21 mouse cellular contexts compared by ENCODE assay signal in the genomic region with DNA sequence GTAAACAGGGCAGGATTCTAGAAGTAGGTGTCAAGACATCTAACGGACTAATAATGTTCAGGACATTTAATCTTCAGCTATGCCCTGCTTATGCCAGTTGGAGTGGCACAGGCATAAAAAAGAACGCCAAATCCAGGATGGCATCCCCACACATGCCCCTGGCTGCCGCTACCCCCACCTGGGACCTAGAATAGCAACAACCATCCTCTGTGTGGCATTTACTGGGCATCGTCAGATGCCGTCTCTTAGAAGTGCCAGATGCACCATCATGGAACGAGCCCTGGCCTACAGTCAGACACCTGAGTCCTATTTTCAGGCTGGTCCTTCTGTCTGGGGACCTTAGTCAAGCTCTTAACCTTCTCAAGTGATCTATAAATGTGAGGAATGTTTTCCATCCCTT. TPM values are rescaled to one million over a fixed set of nuclear protein-coding genes. Genes with fewer than 3 reads are reported as not detected.
A peak's percentile ranks its signal among the peaks of the same experiment; 100 is the strongest.
DNase-seq lines count a peak whose midpoint lies in the region; ATAC-seq lines count a peak whose summit lies in the region.
"Had no signal": no experiment of that assay in that cellular context is flagged by ENCODE, and none has a peak within 500 bp of the region (broad histone marks: within the 10 kb centered on the region; RNA-seq: fewer than 3 reads in every experiment).

No protein-coding gene starts in this region.

- H3K9ac ChIP-seq in intestine, embryonic 16.5 days (ENCODE audit: low read depth, low read length): no peak overlapping the region
- H3K9ac ChIP-seq: embryonic facial prominence, embryonic 13.5 days; limb, embryonic 12.5 days; liver, embryonic 13.5 days; midbrain, embryonic 13.5 days had no signal

- H3K9me3 ChIP-seq in intestine, embryonic 16.5 days (ENCODE audit: control insufficient read depth, low read length): no peaks in the 10 kb centered on the region
- H3K9me3 ChIP-seq: embryonic facial prominence, embryonic 13.5 days; limb, embryonic 12.5 days; liver, embryonic 13.5 days; midbrain, embryonic 13.5 days had no signal

- intact Hi-C loops in left cerebral cortex, postnatal 4 days (cut with DNase I): loop anchor here (5.0 to 10.0 kb wide), 2 partner anchors 143 to 214 kb away; no protein-coding TSS in a partner anchor
- intact Hi-C loops in left cerebral cortex, postnatal 36 days (cut with DNase I): loop anchor here (5.0 to 10.0 kb wide), 2 partner anchors 122 to 216 kb away; no protein-coding TSS in a partner anchor

- peak; percentile 68 for DNase-seq in gastrocnemius, adult 18-20 months (ENCODE audit: low spot score)
- no peak for DNase-seq in gastrocnemius, postnatal 4 days (ENCODE audit: low spot score in 2 of 2)
- DNase-seq in left cerebral cortex, postnatal 4 days: peak; percentile 14
- DNase-seq in left cerebral cortex, postnatal 36 days (ENCODE audit: low spot score in 2 of 2): no peak
- DNase-seq in gastrocnemius, postnatal 25 days: peak; percentile 82
- DNase-seq in retina, postnatal 1 day: no peak
- DNase-seq in lung, postnatal 4 days: no peak
- DNase-seq: adrenal gland, postnatal 14 days; liver, embryonic 13.5 days had no signal

- H3K36me3 ChIP-seq in intestine, embryonic 16.5 days (ENCODE audit: control insufficient read depth, insufficient read depth, low read length): no peaks in the 10 kb centered on the region
- H3K36me3 ChIP-seq: embryonic facial prominence, embryonic 13.5 days; limb, embryonic 12.5 days; liver, embryonic 13.5 days; midbrain, embryonic 13.5 days had no signal

- peaks cover 20% of the 10 kb centered on the region for H3K4me1 ChIP-seq in intestine, embryonic 16.5 days (ENCODE audit: control insufficient read depth, insufficient read depth, low read length)

- H3K4me3 ChIP-seq in intestine, embryonic 16.5 days (ENCODE audit: low read length): no peak overlapping the region
- H3K4me3 ChIP-seq: embryonic facial prominence, embryonic 13.5 days; limb, embryonic 12.5 days; liver, embryonic 13.5 days; midbrain, embryonic 13.5 days; myocyte had no signal

- ATAC-seq in intestine, embryonic 16.5 days: no peak
- ATAC-seq: forebrain, embryonic 16.5 days; inflammation-experienced regulatory T-cells, adult 6 months; midbrain, embryonic 13.5 days had no signal

- 87% methylated on average over 6 of the region's 6 CpGs for WGBS in intestine, embryonic 16.5 days

- H3K27ac ChIP-seq in intestine, embryonic 16.5 days (ENCODE audit: low read length): no peak overlapping the region
- H3K27ac ChIP-seq: embryonic facial prominence, embryonic 13.5 days; limb, embryonic 12.5 days; liver, embryonic 13.5 days; midbrain, embryonic 13.5 days had no signal

- no peak overlapping the region for H3K4me2 ChIP-seq in intestine, embryonic 16.5 days (ENCODE audit: low read depth, low read length)
- H3K4me2 ChIP-seq: embryonic facial prominence, embryonic 13.5 days; limb, embryonic 12.5 days; liver, embryonic 13.5 days; midbrain, embryonic 13.5 days had no signal

- H3K27me3 ChIP-seq in intestine, embryonic 16.5 days (replicated peaks; ENCODE audit: control insufficient read depth, insufficient read depth, low read length): no peaks in the 10 kb centered on the region

RNA-seq across cellular contexts. Expression of a gene that starts 34.6 kb away (rescaled TPM):
- total RNA-seq in gastrocnemius, adult 18-20 months (2021): not detected
- not detected for total RNA-seq in gastrocnemius, postnatal 4 days (2021)
- not detected for total RNA-seq in left cerebral cortex, postnatal 4 days (2021)
- not detected for total RNA-seq in left cerebral cortex, postnatal 36 days (2021)
- not detected for total RNA-seq in gastrocnemius, postnatal 25 days (2021)
- polyA plus RNA-seq in intestine, embryonic 16.5 days (2015; fragmentation: Nextera tagmentation; extraction: Ambion mirVana): 0.46 and 1.1 TPM in 2 replicates
- total RNA-seq: adrenal gland, postnatal 14 days; layer of hippocampus, adult 18-20 months; left cerebral cortex, adult 18-20 months; neutrophil, adult 5-6 weeks had no signal
- polyA plus RNA-seq: embryonic facial prominence, embryonic 13.5 days; forebrain, embryonic 16.5 days; hindbrain, embryonic 11.5 days; kidney, embryonic 16.5 days; limb, embryonic 12.5 days; liver, embryonic 13.5 days; midbrain, embryonic 13.5 days had no signal

Comparison
In these comparisons a context has a peak if more than half of its experiments do, and no peak if none do; other contexts are left out.
1. DNase-seq: peak in gastrocnemius, adult 18-20 months (single experiment), left cerebral cortex, postnatal 4 days (single experiment) and gastrocnemius, postnatal 25 days (single experiment); none in gastrocnemius, postnatal 4 days (0 of 2), left cerebral cortex, postnatal 36 days (0 of 2), retina, postnatal 1 day (single experiment) and lung, postnatal 4 days (0 of 2).